Mouse (Mus musculus): ENCODE results near the gene Slc9a7.
A peak's percentile ranks its signal among the peaks of the same experiment; 100 is the strongest.

Slc9a7 gene

GRCm38 (mm10) chrX:20291282-20292039 is at the start of gene Slc9a7:
Gene Slc9a7, minus strand, starts transcription at chrX:20291807.
- peak; percentile 68 for DNase-seq

DNA sequence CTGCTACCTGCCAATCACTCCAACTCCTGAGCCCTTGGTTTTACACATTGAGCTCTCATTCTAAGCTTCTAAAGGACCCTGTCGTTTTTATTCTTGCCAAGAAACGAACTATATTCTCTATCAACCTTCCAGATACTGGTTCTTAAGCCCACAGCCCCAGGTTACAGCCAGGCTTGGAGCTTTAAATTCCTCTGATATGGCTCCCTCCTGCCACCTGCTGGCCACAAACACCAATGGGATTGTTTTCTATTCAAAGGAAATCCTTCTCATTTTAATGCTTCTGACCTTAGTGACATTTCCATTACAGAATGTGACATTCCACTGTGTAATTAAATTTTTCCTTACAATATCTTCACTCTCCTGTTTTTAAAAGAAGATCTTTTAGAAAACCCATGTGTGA is 44.1 kb upstream of the Slc9a7 start:
- DNase-seq, result peak; percentile 33

- no peak for DNase-seq
Measured at GRCm38 (mm10) chrX:20332756-20333155, 41.1 kb upstream of the Slc9a7 start.

DNA sequence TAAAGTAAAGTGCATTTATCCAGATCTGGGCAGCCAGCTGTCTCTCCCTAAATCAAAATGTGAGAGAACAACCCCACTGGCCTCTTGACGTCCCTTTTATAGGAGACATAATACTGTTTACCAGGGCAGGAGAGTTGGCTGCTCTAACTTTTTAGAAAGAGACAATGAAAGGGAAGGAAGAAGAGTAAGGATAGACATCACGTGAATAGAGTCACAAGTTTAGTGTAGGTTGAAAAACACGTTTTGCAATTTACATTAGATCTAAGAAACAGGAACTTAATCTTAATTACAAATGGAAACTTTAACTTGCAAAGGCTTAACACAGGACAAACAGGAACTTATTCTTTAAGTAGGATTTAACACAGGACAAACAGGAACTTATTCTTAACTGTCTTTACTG is 15.6 kb upstream of the Slc9a7 start:
- DNase-seq, result no peak

DNA sequence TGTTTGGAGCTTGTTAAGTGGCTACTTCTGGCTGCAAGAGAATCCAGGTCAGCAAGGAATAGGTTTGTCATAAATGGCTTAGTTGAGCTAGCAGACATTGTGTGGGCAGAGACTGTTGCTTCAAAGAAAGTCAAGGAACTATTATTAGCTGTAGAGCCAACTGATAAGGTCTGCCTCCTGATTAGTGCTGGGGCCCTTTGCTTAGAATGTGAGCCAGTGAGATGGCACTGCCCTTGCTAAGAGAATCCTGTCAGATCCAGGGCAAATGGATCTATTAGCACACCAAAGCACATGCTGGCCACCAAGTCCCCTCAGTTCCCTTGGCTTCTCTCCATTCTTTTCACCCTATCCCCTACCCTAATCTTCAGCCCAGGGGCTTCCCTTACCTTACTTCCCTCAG is 14.3 kb upstream of the Slc9a7 start:
- DNase-seq, result no peak

GRCm38 (mm10) chrX:20303280-20303679 is 11.7 kb upstream of the Slc9a7 start:
- no peak for DNase-seq

DNA sequence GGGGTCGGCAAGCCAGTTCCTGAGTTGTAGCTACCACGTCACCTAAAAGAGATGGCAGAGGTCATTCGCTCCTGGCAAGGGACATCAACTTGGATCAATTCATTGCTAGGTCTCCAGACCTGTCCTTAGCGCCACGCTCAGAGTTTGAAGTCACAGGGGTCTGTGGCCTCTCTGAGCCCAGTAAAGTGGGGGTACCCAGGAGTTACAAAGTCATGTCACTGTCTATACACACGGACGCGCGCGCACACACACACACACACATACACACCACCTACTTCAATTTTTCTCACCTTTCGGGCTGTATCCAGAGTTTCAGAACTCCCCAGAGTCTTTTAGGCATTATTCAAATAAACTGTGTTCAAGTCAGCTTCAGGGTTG is 422 bp upstream of the Slc9a7 start:
- DNase-seq, result no peak

GRCm38 (mm10) chrX:20290715-20291114 is 892 bp downstream of the Slc9a7 start:
- DNase-seq, result no peak

GRCm38 (mm10) chrX:20288674-20289073 is 2.9 kb downstream of the Slc9a7 start:
- no peak for DNase-seq

DNA sequence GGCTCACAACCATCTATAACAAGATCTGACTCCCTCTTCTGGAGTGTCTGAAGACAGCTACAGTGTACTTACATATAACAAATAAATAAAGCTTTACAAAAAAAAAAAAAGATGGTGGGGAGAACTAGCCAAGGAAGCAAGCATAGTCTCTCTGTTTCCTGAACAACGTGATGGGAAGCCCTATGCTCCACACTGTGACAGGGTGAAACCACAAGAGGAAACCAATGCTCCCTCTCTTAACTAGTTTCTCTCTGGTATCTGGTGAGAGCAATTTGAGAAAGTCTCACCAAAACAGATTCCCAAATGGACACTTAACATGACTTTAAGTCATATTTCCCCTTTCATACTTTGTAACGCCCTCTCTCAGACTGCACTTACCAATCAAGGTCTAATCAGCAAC is 5.4 kb downstream of the Slc9a7 start:
- no peak for DNase-seq

DNA sequence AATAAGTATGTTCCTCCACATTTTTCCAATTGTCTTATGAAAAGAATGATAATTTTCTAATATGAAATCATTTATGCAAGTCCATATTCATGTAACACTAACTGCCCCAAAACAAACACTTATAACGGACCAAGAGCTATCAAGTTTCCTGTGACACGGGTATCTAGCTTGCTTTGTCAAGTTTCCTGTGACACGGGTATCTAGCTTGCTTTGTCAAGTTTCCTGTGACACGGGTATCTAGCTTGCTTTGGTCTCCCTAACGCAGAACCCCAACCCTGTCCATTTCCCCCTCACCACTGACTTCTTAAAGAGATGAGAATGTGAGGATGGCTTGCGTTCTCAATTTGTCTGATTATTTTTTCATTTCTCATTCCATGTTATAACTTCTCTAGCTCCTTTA is 12.2 kb downstream of the Slc9a7 start:
- no peak for DNase-seq

DNA sequence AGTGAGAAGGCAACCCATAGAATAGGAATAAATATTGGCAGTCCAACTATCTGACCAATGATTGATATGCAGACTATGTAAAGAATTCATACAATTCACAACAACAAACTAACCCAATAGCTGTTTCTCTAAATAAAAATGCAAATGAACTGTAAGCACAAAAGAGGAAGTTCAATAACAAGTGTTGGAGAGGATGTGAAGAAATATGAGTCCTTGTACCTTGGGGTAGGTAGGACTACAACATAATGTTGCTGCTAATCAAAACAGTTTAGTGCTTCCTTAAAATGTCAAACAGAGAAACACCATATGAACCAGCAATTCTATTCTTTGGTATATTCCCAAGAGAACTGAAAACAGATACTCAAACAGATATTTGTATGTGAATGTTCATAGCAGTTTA is 17.8 kb downstream of the Slc9a7 start:
- DNase-seq, result no peak

- DNase-seq, result no peak
Measured at GRCm38 (mm10) chrX:20271980-20272379, 19.6 kb downstream of the Slc9a7 start.

DNA sequence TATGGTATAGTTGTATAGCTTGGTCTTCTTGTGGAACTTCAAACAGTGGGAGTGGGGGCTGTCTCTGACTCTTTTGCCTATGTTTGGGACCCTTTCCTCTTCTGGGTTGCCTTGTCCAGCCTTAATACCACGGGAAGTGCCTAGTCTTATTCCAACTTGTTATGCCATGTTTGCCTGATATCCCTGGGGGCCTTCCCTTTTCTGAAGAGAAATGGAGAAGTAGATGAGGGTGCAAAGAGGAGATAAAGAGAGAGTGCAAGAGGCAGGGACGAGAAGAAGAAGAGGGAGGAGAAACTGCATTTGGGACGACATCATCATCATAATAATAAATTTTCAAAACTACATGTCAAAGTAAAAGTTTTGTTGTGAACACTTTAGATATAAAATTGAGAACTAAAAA is 21.6 kb downstream of the Slc9a7 start:
- DNase-seq, result no peak

DNA sequence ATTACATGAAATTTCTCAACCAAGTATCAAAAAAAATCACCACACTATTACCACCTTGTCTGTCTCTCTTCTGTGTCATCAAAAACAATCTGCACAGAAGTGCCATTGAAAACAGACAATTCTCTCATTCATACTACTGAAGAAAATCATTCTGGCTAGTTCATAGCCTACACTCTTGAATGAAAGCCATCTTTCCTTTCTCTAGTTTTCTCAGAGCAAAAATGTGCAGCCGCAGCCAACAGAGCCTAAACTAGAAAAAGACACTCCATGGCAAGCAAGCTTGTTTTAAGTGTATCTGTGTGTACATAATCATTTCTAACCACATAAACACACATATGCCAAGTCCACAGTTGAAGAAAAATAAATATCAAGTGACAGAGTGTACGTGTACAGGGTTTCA is 27.2 kb downstream of the Slc9a7 start:
- DNase-seq, result no peak

- DNase-seq, result no peak
Measured at GRCm38 (mm10) chrX:20228102-20228501, 63.5 kb downstream of the Slc9a7 start.

DNA sequence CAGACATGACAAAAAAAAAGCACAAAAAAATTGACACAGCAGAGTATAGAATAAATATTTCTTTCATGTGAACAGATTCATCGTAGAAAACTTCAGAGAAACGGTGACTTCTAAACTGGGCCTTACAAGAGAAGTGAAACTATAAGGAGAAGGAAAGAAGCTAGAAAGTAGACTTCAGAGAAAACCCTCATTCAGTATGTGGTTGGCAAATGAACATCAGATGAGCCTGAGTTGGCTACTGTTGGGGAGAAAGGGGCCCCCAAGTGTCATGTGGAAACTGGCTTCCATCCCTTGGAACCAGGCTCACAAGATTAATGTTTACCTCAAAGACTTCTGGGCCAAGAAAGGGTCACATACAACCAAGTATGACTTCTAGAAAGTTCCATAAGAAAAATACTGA is 70.1 kb downstream of the Slc9a7 start:
- DNase-seq, result no peak

DNA sequence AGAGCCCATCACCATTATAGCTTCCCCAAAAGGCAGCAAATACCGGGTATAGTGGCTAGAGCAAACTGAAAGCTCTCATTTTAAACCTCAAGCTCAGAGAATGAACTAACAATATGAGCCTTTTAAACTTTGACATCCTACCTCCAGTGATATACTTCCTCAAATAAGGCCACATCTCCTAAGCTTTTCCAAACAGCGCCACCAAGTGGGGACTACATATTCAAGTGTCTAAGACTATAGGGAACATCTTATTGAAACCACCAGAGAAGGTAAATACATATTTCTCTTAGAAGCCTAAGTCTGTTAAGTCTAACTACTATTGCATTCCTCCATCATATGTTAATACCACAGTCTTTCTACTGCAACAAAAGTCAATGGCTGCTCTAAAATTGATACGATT is 106.0 kb downstream of the Slc9a7 start:
- DNase-seq, result no peak

GRCm38 (mm10) chrX:20176792-20177191 is 114.8 kb downstream of the Slc9a7 start:
- no peak for DNase-seq

- DNase-seq, result no peak
Measured at GRCm38 (mm10) chrX:20168430-20168829, 123.2 kb downstream of the Slc9a7 start.

DNA sequence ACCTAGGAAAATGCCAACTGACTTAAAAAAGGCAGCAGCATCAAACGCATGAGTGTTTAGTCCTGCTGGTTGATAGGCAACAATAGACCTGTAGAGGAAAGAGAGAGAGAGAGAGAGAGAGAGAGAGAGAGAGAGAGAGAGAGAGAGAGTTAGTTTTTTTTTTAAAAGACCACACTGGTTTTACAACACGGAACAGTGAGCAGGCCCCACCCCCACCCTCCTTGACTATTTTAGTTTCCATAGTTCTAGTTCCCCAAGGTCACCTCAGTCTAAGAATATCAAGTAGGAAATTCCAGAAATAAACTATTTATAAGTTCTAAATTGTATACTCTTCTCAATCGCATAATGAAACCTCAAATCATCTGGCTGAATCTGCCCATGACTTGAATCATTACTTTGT is 126.6 kb downstream of the Slc9a7 start:
- DNase-seq, result no peak

GRCm38 (mm10) chrX:20162322-20162711 is 129.3 kb downstream of the Slc9a7 start:
- peak; percentile 63 for DNase-seq

- DNase-seq, result no peak
Measured at GRCm38 (mm10) chrX:20161687-20162321, 129.8 kb downstream of the Slc9a7 start.

DNA sequence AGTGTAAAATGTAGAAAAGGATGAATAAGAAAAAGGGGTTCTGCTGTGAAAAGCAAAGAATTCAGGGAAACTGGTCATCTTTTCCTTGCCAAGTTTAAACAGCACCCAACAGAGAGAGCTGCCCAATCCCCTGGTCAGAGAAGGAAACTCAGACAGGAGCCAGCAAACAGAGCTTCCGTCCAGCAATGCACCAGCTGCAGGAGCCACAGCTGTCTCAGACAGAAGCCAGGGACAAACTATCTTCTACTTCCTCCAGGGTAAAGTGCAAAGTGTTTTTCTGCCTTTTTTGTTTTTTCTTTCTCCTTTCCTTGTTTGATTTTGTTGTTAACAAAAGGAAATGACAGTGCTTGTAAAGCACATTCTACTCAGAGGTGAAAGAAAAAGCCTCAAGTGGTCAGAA is 131.3 kb downstream of the Slc9a7 start:
- peak; percentile 9 for DNase-seq

DNA sequence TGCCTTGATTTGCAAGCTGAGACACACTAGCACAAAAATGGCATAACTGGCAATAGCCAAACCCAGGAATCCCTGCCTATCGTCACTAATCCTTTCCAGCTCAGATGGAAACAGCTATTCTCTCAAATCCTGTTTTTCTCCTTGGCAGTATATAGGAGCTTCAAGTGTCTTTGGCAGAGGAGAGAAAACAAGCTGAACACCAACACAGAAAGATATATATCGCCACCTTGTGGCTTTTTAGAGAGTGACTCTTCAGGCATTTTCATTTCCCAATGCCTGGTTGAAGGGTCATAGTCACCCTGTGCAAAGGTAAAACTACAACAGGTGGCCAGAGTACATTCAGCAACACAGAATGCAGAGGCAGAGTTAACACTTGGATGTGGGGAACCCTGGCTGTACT is 134.1 kb downstream of the Slc9a7 start:
- peak; percentile 38 for DNase-seq
